In genomic region chr1:89581766-89582125, GRCm38 (mm10) we compare ENCODE assay signal across 9 mouse cellular contexts.
DNase-seq lines count a peak whose midpoint lies in the region; ATAC-seq and TF ChIP-seq lines count a peak whose summit lies in the region.
"Had no signal": no experiment of that assay in that cellular context is flagged by ENCODE, and none has a peak within 500 bp of the region (broad histone marks: within the 10 kb centered on the region; RNA-seq: fewer than 3 reads in every experiment).

No protein-coding gene starts in this region.

- no peak for TF ChIP-seq CTCF in liver, adult 2 months (IDR thresholded peaks at IDR 0.05; ENCODE audit: low read depth, low read length)

- WGBS in liver, adult 2 months = 74% methylated on average over 6 of the region's 6 CpGs
- 20% methylated on average over 6 of the region's 6 CpGs for WGBS in forebrain, embryonic 10.5 days
- 21% methylated on average over 6 of the region's 6 CpGs for WGBS in limb, embryonic 11.5 days
- WGBS in neural tube, embryonic 15.5 days = 13% methylated on average over 6 of the region's 6 CpGs

- H3K4me1 ChIP-seq in liver, adult 2 months (ENCODE audit: control insufficient read depth, insufficient read depth, low read length) = peaks cover 4% of the 10 kb centered on the region; the same call in 1 of the 2 replicates
- peaks cover 80% of the 10 kb centered on the region for H3K4me1 ChIP-seq in forebrain, embryonic 10.5 days
- peaks cover 19% of the 10 kb centered on the region for H3K4me1 ChIP-seq in limb, embryonic 11.5 days (ENCODE audit: control insufficient read depth, insufficient read depth, low read length)
- peaks cover 73% of the 10 kb centered on the region for H3K4me1 ChIP-seq in neural tube, embryonic 15.5 days

- peaks cover 28% of the 10 kb centered on the region for H3K79me2 ChIP-seq in liver, adult 2 months (ENCODE audit: control insufficient read depth, insufficient read depth, low read length)

- H3K4me3 ChIP-seq in liver, adult 2 months (ENCODE audit: insufficient read depth, low read depth, low read length) = peak overlapping the region; percentile 61; the same call in 1 of the 2 replicates
- H3K4me3 ChIP-seq in forebrain, embryonic 10.5 days = peak overlapping the region; percentile 85
- peak overlapping the region; percentile 59 for H3K4me3 ChIP-seq in limb, embryonic 11.5 days (ENCODE audit: low read depth, low read length)
- H3K4me3 ChIP-seq in neural tube, embryonic 15.5 days (replicated peaks) = peak overlapping the region; percentile 86

- ATAC-seq in limb, embryonic 11.5 days (ENCODE audit: insufficient number of reproducible peaks, low FRiP score, low TSS enrichment, low read depth) = peak; percentile 33; the same call in 1 of the 2 replicates
- peak; percentile 3; the same call in 1 of the 2 replicates for ATAC-seq in neural tube, embryonic 15.5 days (ENCODE audit: low FRiP score)

- no peak for TF ChIP-seq POLR2A in liver, adult 2 months (IDR thresholded peaks at IDR 0.05; ENCODE audit: extremely low read depth, insufficient read depth, low read length)

- peaks cover 8% of the 10 kb centered on the region for H3K27me3 ChIP-seq in liver, adult 2 months (ENCODE audit: control insufficient read depth, insufficient read depth, low read length)
- H3K27me3 ChIP-seq in forebrain, embryonic 10.5 days (ENCODE audit: poor library complexity, severe bottlenecking) = peaks cover 29% of the 10 kb centered on the region
- H3K27me3 ChIP-seq in limb, embryonic 11.5 days (ENCODE audit: control insufficient read depth, insufficient read depth, low read length) = peaks cover 13% of the 10 kb centered on the region
- H3K27me3 ChIP-seq in neural tube, embryonic 15.5 days (replicated peaks) = no peaks in the 10 kb centered on the region

- DNase-seq in liver, adult 2 months (ENCODE audit: extremely low read depth, low read depth, low spot score) = no peak
- DNase-seq in liver = no peak
- DNase-seq in forebrain, embryonic 10.5 days (ENCODE audit: extremely low spot score, low spot score) = no peak
- no peak for DNase-seq in limb, embryonic 11.5 days (ENCODE audit: low spot score)
- no peak for DNase-seq in retina, postnatal 1 day
- DNase-seq in thymus, postnatal 4 days = no peak
- no peak for DNase-seq in layer of hippocampus, adult 9-10 months (ENCODE audit: low spot score)

- H3K36me3 ChIP-seq in liver, adult 2 months (ENCODE audit: control insufficient read depth, insufficient read depth, low read length) = no peaks in the 10 kb centered on the region
- H3K36me3 ChIP-seq in forebrain, embryonic 10.5 days (replicated peaks) = no peaks in the 10 kb centered on the region
- H3K36me3 ChIP-seq in limb, embryonic 11.5 days (ENCODE audit: control insufficient read depth, insufficient read depth, low read length) = no peaks in the 10 kb centered on the region
- no peaks in the 10 kb centered on the region for H3K36me3 ChIP-seq in neural tube, embryonic 15.5 days

- H3K9me3 ChIP-seq in forebrain, embryonic 10.5 days = no peaks in the 10 kb centered on the region
- no peaks in the 10 kb centered on the region for H3K9me3 ChIP-seq in limb, embryonic 11.5 days (ENCODE audit: control insufficient read depth, low read length)
- H3K9me3 ChIP-seq in neural tube, embryonic 15.5 days (replicated peaks) = no peaks in the 10 kb centered on the region

- no peak overlapping the region for H3K27ac ChIP-seq in liver, adult 2 months (replicated peaks; ENCODE audit: insufficient read depth, low read depth, low read length)
- H3K27ac ChIP-seq in forebrain, embryonic 10.5 days = peak overlapping the region; percentile 92
- H3K27ac ChIP-seq in limb, embryonic 11.5 days (replicated peaks; ENCODE audit: low read depth, low read length) = no peak overlapping the region
- H3K27ac ChIP-seq in neural tube, embryonic 15.5 days (replicated peaks) = peak overlapping the region; percentile 94
- H3K27ac ChIP-seq: macrophage had no signal

- H3K4me2 ChIP-seq in limb, embryonic 11.5 days (ENCODE audit: low read depth, severe bottlenecking) = peak overlapping the region; percentile 99
- H3K4me2 ChIP-seq in neural tube, embryonic 15.5 days = peak overlapping the region; percentile 78

- H3K9ac ChIP-seq in liver, adult 2 months (ENCODE audit: low read depth, low read length) = no peak overlapping the region
- H3K9ac ChIP-seq in limb, embryonic 11.5 days (ENCODE audit: low read length) = no peak overlapping the region
- H3K9ac ChIP-seq in neural tube, embryonic 15.5 days (replicated peaks) = peak overlapping the region; percentile 91

Comparison
In these comparisons a context has a peak if more than half of its experiments do, and no peak if none do; other contexts are left out.
1. H3K27ac ChIP-seq: peak in forebrain, embryonic 10.5 days (single experiment) and neural tube, embryonic 15.5 days (single experiment); none in liver, adult 2 months (single experiment) and limb, embryonic 11.5 days (single experiment).
2. Peak in every context shown above with its lines, with median percentiles within 50 percentile points of each other: H3K4me3 ChIP-seq.